In the genomic region with DNA sequence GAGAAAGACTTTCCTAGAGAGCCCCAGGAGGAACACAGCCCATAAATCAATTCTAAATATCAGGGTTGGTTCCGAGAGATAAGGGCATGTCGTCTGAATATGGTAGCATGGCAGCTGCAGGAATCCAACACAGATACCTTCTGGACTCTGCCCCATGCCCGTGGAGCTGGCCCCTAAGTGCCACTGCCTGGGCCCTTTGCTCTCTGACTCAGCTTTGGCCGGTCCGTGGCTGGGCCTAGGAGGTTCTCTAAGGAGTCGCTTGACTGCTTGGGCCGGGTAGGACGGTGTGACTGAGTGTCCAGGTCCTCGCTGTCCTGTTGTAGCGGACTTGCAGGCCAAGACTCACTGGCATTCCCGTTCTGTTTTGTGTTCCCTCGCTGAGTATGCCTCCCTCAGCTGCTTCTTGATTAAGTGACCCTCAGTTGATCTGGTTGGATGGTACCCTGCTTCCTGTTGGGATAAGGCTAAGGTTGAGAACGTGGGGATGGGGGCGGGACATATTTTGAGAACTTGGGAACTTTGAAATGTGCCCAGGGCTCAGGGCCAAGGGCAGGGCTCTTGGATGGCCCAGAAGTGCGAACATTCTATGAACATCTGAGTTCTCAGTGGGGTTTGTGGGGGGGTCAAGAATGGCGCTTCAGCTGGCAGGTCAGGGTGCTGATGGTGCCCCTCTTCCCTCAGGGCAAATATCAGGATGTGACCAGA, we compare ENCODE assay signal across 11 mouse cellular contexts. TPM values are rescaled to one million over a fixed set of nuclear protein-coding genes. Genes with fewer than 3 reads are reported as not detected.
DNase-seq lines count a peak whose midpoint lies in the region; ATAC-seq and TF ChIP-seq lines count a peak whose summit lies in the region.
"Had no signal": no experiment of that assay in that cellular context is flagged by ENCODE, and none has a peak within 500 bp of the region (broad histone marks: within the 10 kb centered on the region; RNA-seq: fewer than 3 reads in every experiment).

No protein-coding gene starts in this region.

- 85% methylated on average over 16 of the region's 16 CpGs for WGBS in hindbrain, embryonic 11.5 days
- 83% methylated on average over 16 of the region's 16 CpGs for WGBS in hindbrain, embryonic 14.5 days
- 82% methylated on average over 16 of the region's 16 CpGs for WGBS in hindbrain, embryonic 16.5 days
- WGBS in kidney, postnatal 0 days: 61% methylated on average over 16 of the region's 16 CpGs
- 29% methylated on average over 16 of the region's 16 CpGs for WGBS in small intestine, adult 2 months

- TF ChIP-seq CTCF in kidney, postnatal 0 days (IDR thresholded peaks at IDR 0.05; ENCODE audit: low read depth): no peak
- TF ChIP-seq CTCF in small intestine, adult 2 months (IDR thresholded peaks at IDR 0.05; ENCODE audit: extremely low read depth, insufficient read length, insufficient replicate concordance, low read depth, low read length): no peak

- no peaks in the 10 kb centered on the region for H3K27me3 ChIP-seq in hindbrain, embryonic 11.5 days (ENCODE audit: control insufficient read depth, insufficient read depth, low read length)
- no peaks in the 10 kb centered on the region for H3K27me3 ChIP-seq in hindbrain, embryonic 14.5 days (ENCODE audit: control insufficient read depth, insufficient read depth, low read length)
- peaks cover 5% of the 10 kb centered on the region; the same call in 1 of the 2 replicates for H3K27me3 ChIP-seq in hindbrain, embryonic 16.5 days (replicated peaks; ENCODE audit: control insufficient read depth, insufficient read depth, low read length)
- no peaks in the 10 kb centered on the region for H3K27me3 ChIP-seq in kidney, postnatal 0 days (ENCODE audit: insufficient read depth, low read length)
- no peaks in the 10 kb centered on the region for H3K27me3 ChIP-seq in small intestine, adult 2 months (ENCODE audit: control insufficient read depth, insufficient read depth, low read length)

- no peak for ATAC-seq in hindbrain, embryonic 11.5 days (ENCODE audit: low FRiP score)
- no peak for ATAC-seq in hindbrain, embryonic 14.5 days (ENCODE audit: low FRiP score)
- ATAC-seq in hindbrain, embryonic 16.5 days: no peak
- 0 out of 2 replicates have a peak, but pooled peaks have one; percentile 46 for ATAC-seq in kidney, postnatal 0 days (replicated peaks; ENCODE audit: low FRiP score, low read depth)
- ATAC-seq: forebrain, postnatal 0 days had no signal

- H3K9ac ChIP-seq in hindbrain, embryonic 11.5 days (ENCODE audit: low read depth, low read length): no peak overlapping the region
- no peak overlapping the region for H3K9ac ChIP-seq in hindbrain, embryonic 14.5 days
- no peak overlapping the region for H3K9ac ChIP-seq in hindbrain, embryonic 16.5 days (ENCODE audit: low read depth, low read length)
- H3K9ac ChIP-seq in kidney, postnatal 0 days (ENCODE audit: low read depth, low read length): no peak overlapping the region
- H3K9ac ChIP-seq: forebrain, postnatal 0 days; lung, embryonic 14.5 days had no signal

- no peaks in the 10 kb centered on the region for H3K36me3 ChIP-seq in hindbrain, embryonic 11.5 days (ENCODE audit: control insufficient read depth, insufficient read depth, low read length)
- H3K36me3 ChIP-seq in hindbrain, embryonic 14.5 days (replicated peaks; ENCODE audit: control insufficient read depth, insufficient read depth): no peaks in the 10 kb centered on the region
- H3K36me3 ChIP-seq in hindbrain, embryonic 16.5 days (ENCODE audit: control insufficient read depth, insufficient read depth, low read length): no peaks in the 10 kb centered on the region
- no peaks in the 10 kb centered on the region for H3K36me3 ChIP-seq in kidney, postnatal 0 days (ENCODE audit: insufficient read depth, low read length)
- no peaks in the 10 kb centered on the region for H3K36me3 ChIP-seq in small intestine, adult 2 months (ENCODE audit: control insufficient read depth, insufficient read depth, low read length)

- no peak overlapping the region for H3K4me2 ChIP-seq in hindbrain, embryonic 11.5 days (replicated peaks; ENCODE audit: low read depth, low read length)
- no peak overlapping the region for H3K4me2 ChIP-seq in hindbrain, embryonic 14.5 days (replicated peaks)
- H3K4me2 ChIP-seq in hindbrain, embryonic 16.5 days (ENCODE audit: low read length): no peak overlapping the region
- H3K4me2 ChIP-seq in kidney, postnatal 0 days (ENCODE audit: low read length): no peak overlapping the region
- H3K4me2 ChIP-seq: lung, embryonic 14.5 days had no signal

- TF ChIP-seq POLR2A in small intestine, adult 2 months (IDR thresholded peaks at IDR 0.05; ENCODE audit: low read depth, low read length): peak; percentile 43

- no peak overlapping the region for H3K4me3 ChIP-seq in hindbrain, embryonic 11.5 days (ENCODE audit: low read depth, low read length)
- H3K4me3 ChIP-seq in hindbrain, embryonic 14.5 days (replicated peaks; ENCODE audit: low read length): no peak overlapping the region
- H3K4me3 ChIP-seq in hindbrain, embryonic 16.5 days (ENCODE audit: low read length): no peak overlapping the region
- no peak overlapping the region for H3K4me3 ChIP-seq in kidney, postnatal 0 days (replicated peaks; ENCODE audit: low read depth, low read length)
- no peak overlapping the region for H3K4me3 ChIP-seq in small intestine, adult 2 months (ENCODE audit: low read depth, low read length)

- DNase-seq in hindbrain, embryonic 11.5 days (ENCODE audit: low spot score): no peak
- no peak for DNase-seq in hindbrain, embryonic 14.5 days (ENCODE audit: low spot score)
- no peak for DNase-seq in kidney, postnatal 0 days (ENCODE audit: low spot score)
- DNase-seq in layer of hippocampus, adult 9-10 months (ENCODE audit: low spot score): no peak
- DNase-seq in gastrocnemius, adult 18-20 months (ENCODE audit: low spot score): no peak
- DNase-seq: forebrain, postnatal 0 days; lung, embryonic 14.5 days; right cerebral cortex, postnatal 14 days; thymus, postnatal 25 days had no signal

- peak overlapping the region; percentile 11; the same call in 1 of the 2 replicates for H3K27ac ChIP-seq in hindbrain, embryonic 11.5 days (ENCODE audit: low read depth, low read length)
- no peak overlapping the region for H3K27ac ChIP-seq in hindbrain, embryonic 14.5 days
- peak overlapping the region; percentile 37 for H3K27ac ChIP-seq in hindbrain, embryonic 16.5 days (ENCODE audit: low read depth, low read length)
- H3K27ac ChIP-seq in kidney, postnatal 0 days: no peak overlapping the region
- peak overlapping the region; percentile 96 for H3K27ac ChIP-seq in small intestine, adult 2 months (ENCODE audit: insufficient read depth, low read depth, low read length)

- no peaks in the 10 kb centered on the region for H3K9me3 ChIP-seq in hindbrain, embryonic 11.5 days (ENCODE audit: control insufficient read depth, low read length)
- H3K9me3 ChIP-seq in hindbrain, embryonic 14.5 days (ENCODE audit: control insufficient read depth, low read length): no peaks in the 10 kb centered on the region
- H3K9me3 ChIP-seq in hindbrain, embryonic 16.5 days (ENCODE audit: control insufficient read depth, low read length): no peaks in the 10 kb centered on the region
- H3K9me3 ChIP-seq in kidney, postnatal 0 days (replicated peaks; ENCODE audit: low read length): no peaks in the 10 kb centered on the region

- H3K4me1 ChIP-seq in hindbrain, embryonic 11.5 days (replicated peaks; ENCODE audit: control insufficient read depth, insufficient read depth, low read length): no peaks in the 10 kb centered on the region
- H3K4me1 ChIP-seq in hindbrain, embryonic 14.5 days (replicated peaks; ENCODE audit: control insufficient read depth, insufficient read depth, low read length): peaks cover 12% of the 10 kb centered on the region
- H3K4me1 ChIP-seq in hindbrain, embryonic 16.5 days (ENCODE audit: control insufficient read depth, insufficient read depth, low read depth, low read length): peaks cover 7% of the 10 kb centered on the region
- peaks cover 20% of the 10 kb centered on the region for H3K4me1 ChIP-seq in kidney, postnatal 0 days (replicated peaks; ENCODE audit: insufficient read depth, low read length)
- peaks cover 29% of the 10 kb centered on the region for H3K4me1 ChIP-seq in small intestine, adult 2 months (ENCODE audit: control insufficient read depth, insufficient read depth, insufficient read length, low read length)

RNA-seq across cellular contexts. Expression of a gene that starts 30.9 kb away (rescaled TPM):
- polyA plus RNA-seq in hindbrain, embryonic 11.5 days (2014; fragmentation: Nextera tagmentation; extraction: Ambion mirVana): 104 and 115 TPM in 2 replicates
- 125 TPM in 2 replicates for polyA plus RNA-seq in hindbrain, embryonic 14.5 days (2014; fragmentation: Nextera tagmentation; extraction: Ambion mirVana)
- polyA plus RNA-seq in hindbrain, embryonic 16.5 days (2015; fragmentation: Nextera tagmentation; extraction: Ambion mirVana): 73.6 and 101 TPM in 2 replicates
- polyA plus RNA-seq in kidney, postnatal 0 days (2015; fragmentation: Nextera tagmentation; extraction: Ambion mirVana): 43.6 and 45.1 TPM in 2 replicates
- 35.8 and 75.6 TPM in 2 replicates for polyA plus RNA-seq in small intestine, adult 2 months (2012; rRNA removed)
- 10 to 100 TPM in 1 of 2 experiments, 1 to 10 TPM in 1; 8.7 to 12.3 TPM for total RNA-seq in gastrocnemius, adult 18-20 months (2021)

Comparison
In these comparisons a context has a peak if more than half of its experiments do, and no peak if none do; other contexts are left out.
1. H3K27ac ChIP-seq: peak in hindbrain, embryonic 11.5 days (single experiment), hindbrain, embryonic 16.5 days (single experiment) and small intestine, adult 2 months (single experiment); none in hindbrain, embryonic 14.5 days (single experiment) and kidney, postnatal 0 days (single experiment).